Mouse (Mus musculus): ENCODE results near the gene Cd81. TPM values are rescaled to one million over a fixed set of nuclear protein-coding genes. Genes with fewer than 3 reads are reported as not detected.

Gene Cd81
- total RNA-seq (2015; ENCODE audit: low replicate concordance) (59.4 and 65.9 TPM in 2 replicates), total RNA-seq (2017; ENCODE audit: low replicate concordance) (40.8 and 80.4 TPM in 2 replicates)

- ATAC-seq (replicated peaks; ENCODE audit: low FRiP score, poor library complexity, severe bottlenecking): peak; percentile 78
Observed at GRCm38 (mm10) chr7:143052626-143053007, at the start of gene Cd81. Gene Cd81 (plus strand): TSS chr7:143052739.

GRCm38 (mm10) chr7:143004727-143005343, 47.7 kb upstream of the Cd81 start, which contains the start of gene Tspan32:
Gene Tspan32 (plus strand): TSS chr7:143005046.
- no peak; the same call in 1 of the 2 replicates for ATAC-seq (replicated peaks; ENCODE audit: low FRiP score, poor library complexity, severe bottlenecking)

GRCm38 (mm10) chr7:143005344-143006096, 47.0 kb upstream of the Cd81 start:
- ATAC-seq (replicated peaks; ENCODE audit: low FRiP score, poor library complexity, severe bottlenecking): peak; percentile 36

GRCm38 (mm10) chr7:143006097-143006755, 46.3 kb upstream of the Cd81 start:
- ATAC-seq (replicated peaks; ENCODE audit: low FRiP score, poor library complexity, severe bottlenecking): peak; percentile 66

GRCm38 (mm10) chr7:143006756-143007598, 45.6 kb upstream of the Cd81 start:
- peak; percentile 7; the same call in 1 of the 2 replicates for ATAC-seq (replicated peaks; ENCODE audit: low FRiP score, poor library complexity, severe bottlenecking)

GRCm38 (mm10) chr7:143007599-143008369, 44.8 kb upstream of the Cd81 start:
- peak; percentile 67 for ATAC-seq (replicated peaks; ENCODE audit: low FRiP score, poor library complexity, severe bottlenecking)

- ATAC-seq (replicated peaks; ENCODE audit: low FRiP score, poor library complexity, severe bottlenecking): peak; percentile 11
Observed at GRCm38 (mm10) chr7:143008370-143008926, 44.1 kb upstream of the Cd81 start.

GRCm38 (mm10) chr7:143008996-143009665, 43.4 kb upstream of the Cd81 start:
- ATAC-seq (replicated peaks; ENCODE audit: low FRiP score, poor library complexity, severe bottlenecking): no peak

- ATAC-seq (replicated peaks; ENCODE audit: low FRiP score, poor library complexity, severe bottlenecking): no peak
Observed at GRCm38 (mm10) chr7:143009996-143010395, 42.5 kb upstream of the Cd81 start.

- no peak for ATAC-seq (replicated peaks; ENCODE audit: low FRiP score, poor library complexity, severe bottlenecking)
Observed at GRCm38 (mm10) chr7:143011226-143011625, 41.3 kb upstream of the Cd81 start.

GRCm38 (mm10) chr7:143012230-143012875, 40.2 kb upstream of the Cd81 start:
- ATAC-seq (replicated peaks; ENCODE audit: low FRiP score, poor library complexity, severe bottlenecking): no peak

GRCm38 (mm10) chr7:143013420-143014178, 38.9 kb upstream of the Cd81 start:
- ATAC-seq (replicated peaks; ENCODE audit: low FRiP score, poor library complexity, severe bottlenecking): no peak

GRCm38 (mm10) chr7:143014862-143015659, 37.5 kb upstream of the Cd81 start:
- no peak for ATAC-seq (replicated peaks; ENCODE audit: low FRiP score, poor library complexity, severe bottlenecking)

- no peak for ATAC-seq (replicated peaks; ENCODE audit: low FRiP score, poor library complexity, severe bottlenecking)
Observed at GRCm38 (mm10) chr7:143015755-143016423, 36.6 kb upstream of the Cd81 start.

GRCm38 (mm10) chr7:143016424-143017142, 36.0 kb upstream of the Cd81 start:
- no peak for ATAC-seq (replicated peaks; ENCODE audit: low FRiP score, poor library complexity, severe bottlenecking)
